Mouse (Mus musculus) myocyte (in vitro differentiated cells): ENCODE data around the gene Hist2h3b. TPM values are rescaled to one million over a fixed set of nuclear protein-coding genes. Genes with fewer than 3 reads are reported as not detected.
"Not testable (repeated sequence)": the region's sequence is repeated elsewhere in the genome, so short reads cannot be mapped to it uniquely, and the experiment has no call there.

Experiments
- H3K27me3 ChIP-seq: one replicate; pipeline ENCODE4 v1.6.1; 2011; ENCODE audit not compliant: control insufficient read depth, insufficient read depth, insufficient read length
- H3K36me3 ChIP-seq: one replicate; pipeline ENCODE4 v1.6.1; 2011; ENCODE audit not compliant: control insufficient read depth, insufficient read depth
- H3K4me2 ChIP-seq: one replicate; pipeline ENCODE4 v1.6.1; 2011; ENCODE audit warnings: low read depth, control low read depth
- H3K4me3 ChIP-seq: one replicate; pipeline ENCODE4 v1.5.1; 2011; ENCODE audit warnings: mild to moderate bottlenecking, control low read depth, moderate library complexity
- H3K79me2 ChIP-seq: one replicate; pipeline ENCODE4 v1.6.1; 2011; ENCODE audit not compliant: control insufficient read depth, insufficient read depth
- H3ac ChIP-seq: one replicate; pipeline ENCODE4 v1.6.1; 2011; ENCODE audit not compliant: control insufficient read depth, insufficient read length
- CEBPB ChIP-seq: IDR thresholded peaks from 2 replicates; pipeline ENCODE4 v1.6.1; 2011; ENCODE audit warnings: mild to moderate bottlenecking, moderate library complexity; ENCODE audit not compliant: poor library complexity, insufficient read depth, severe bottlenecking
- E2F4 ChIP-seq: IDR thresholded peaks from one replicate; pipeline ENCODE4 v1.6.1; 2011; ENCODE audit warnings: mild to moderate bottlenecking, control low read depth, moderate library complexity; ENCODE audit not compliant: insufficient read depth
- MAX ChIP-seq: IDR thresholded peaks from one replicate; pipeline ENCODE4 v1.6.1; 2011; ENCODE audit warnings: low read depth, mild to moderate bottlenecking, control low read depth
- MYOD1 ChIP-seq, 3 experiments: IDR thresholded peaks; one replicate each; pipeline ENCODE4 v1.6.1; 2011; ENCODE audit warnings: control low read depth in 2 of 3, low read depth in 2 of 3, mild to moderate bottlenecking in 2 of 3, moderate library complexity in 1 of 3; ENCODE audit not compliant: insufficient read length in 2 of 3, control insufficient read depth in 1 of 3
- MYOG ChIP-seq, 3 experiments: IDR thresholded peaks; one replicate each; pipeline ENCODE4 v1.6.1; 2011; ENCODE audit warnings: control low read depth in 2 of 3, low read depth in 2 of 3, mild to moderate bottlenecking in 2 of 3; ENCODE audit not compliant: insufficient read length in 2 of 3, control insufficient read depth in 1 of 3, insufficient read depth in 1 of 3
- POLR2A ChIP-seq: IDR thresholded peaks from one replicate; pipeline ENCODE4 v1.6.1; 2011; ENCODE audit warnings: low read depth, mild to moderate bottlenecking, control low read depth, moderate library complexity; ENCODE audit not compliant: insufficient read length
- POLR2AphosphoS2 ChIP-seq: IDR thresholded peaks from one replicate; pipeline ENCODE4 v1.6.1; 2011; ENCODE audit warnings: low read depth, control low read depth; ENCODE audit not compliant: insufficient read length
- REST ChIP-seq: IDR thresholded peaks from one replicate; pipeline ENCODE4 v1.6.1; 2011; ENCODE audit warnings: mild to moderate bottlenecking, control low read depth, moderate library complexity; ENCODE audit not compliant: insufficient read depth, insufficient read length
- SRF ChIP-seq: IDR thresholded peaks from one replicate; pipeline ENCODE4 v1.6.1; 2011; ENCODE audit warnings: low read depth; ENCODE audit not compliant: control insufficient read depth, insufficient read length
- TCF12 ChIP-seq: IDR thresholded peaks from one replicate; pipeline ENCODE4 v1.6.1; 2011; ENCODE audit warnings: mild to moderate bottlenecking, control low read depth; ENCODE audit not compliant: poor library complexity, insufficient read depth, severe bottlenecking
- TCF3 ChIP-seq: IDR thresholded peaks from one replicate; pipeline ENCODE4 v1.6.1; 2011; ENCODE audit warnings: low read depth, control low read depth; ENCODE audit not compliant: insufficient read length
- USF1 ChIP-seq: IDR thresholded peaks from one replicate; pipeline ENCODE4 v1.6.1; 2011; ENCODE audit warnings: low read depth, mild to moderate bottlenecking, control low read depth, moderate library complexity
- polyA plus RNA-seq: library from polyadenylated mRNA; unstranded; fragments of >200 nt; fragmentation: generic; extraction: Trizol; gene quantifications from one replicate; pipeline ENCODE4 v1.2.1, GENCODE M21; 2012; ENCODE audit warnings: missing spikeins

Hist2h3b gene
- polyA plus RNA-seq, 1 experiment = 1.1 TPM

DNA sequence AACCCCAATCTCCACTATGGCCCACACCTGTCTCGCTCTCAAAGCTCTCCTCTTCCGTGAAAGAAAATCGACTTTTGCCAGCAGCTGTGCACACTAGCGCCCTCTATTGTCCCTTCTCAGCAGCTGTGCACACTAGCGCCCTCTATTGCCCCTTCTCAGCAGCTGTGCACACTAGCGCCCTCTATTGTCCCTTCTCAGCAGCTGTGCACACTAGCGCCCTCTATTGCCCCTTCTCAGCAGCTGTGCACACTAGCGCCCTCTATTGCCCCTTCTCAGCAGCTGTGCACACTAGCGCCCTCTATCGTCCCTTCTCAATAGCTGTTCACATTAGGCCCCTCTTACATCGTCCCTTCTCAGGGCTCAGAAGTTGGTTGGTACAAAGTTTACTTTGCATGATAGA lies 18.9 kb downstream of the Hist2h3b start:
- peaks cover 10% of the 10 kb centered on the region for H3K27me3 ChIP-seq
- H3K36me3 ChIP-seq, H3K79me2 ChIP-seq, H3K4me2 ChIP-seq, H3K4me3 ChIP-seq, H3ac ChIP-seq: not testable (repeated sequence)
- peak in 1 of 3 experiments; percentile 48 for TF ChIP-seq MYOG (IDR thresholded peaks at IDR 0.05; ENCODE audit: control insufficient read depth in 1 of 3, insufficient read depth in 1 of 3, insufficient read length in 2 of 3, low read depth in 2 of 3)

DNA sequence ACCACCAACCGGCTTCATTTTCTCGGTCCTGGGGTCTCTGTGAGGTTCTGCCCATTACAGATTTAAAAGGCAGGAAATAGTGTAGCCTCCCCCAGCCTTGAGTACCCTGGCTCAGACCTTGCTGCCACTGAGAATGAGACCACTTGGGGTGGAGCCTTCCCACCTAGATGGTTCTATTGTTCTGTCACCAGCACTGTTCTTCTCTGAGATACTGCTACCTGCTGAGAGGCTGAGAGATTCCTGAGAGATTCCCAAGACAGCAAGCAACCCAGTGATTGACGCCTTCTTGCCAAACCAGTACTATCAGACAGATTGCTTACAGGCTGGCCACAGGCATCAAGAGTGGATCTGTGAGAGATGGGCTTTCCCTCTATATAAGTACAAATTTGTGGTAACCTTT lies 20.7 kb downstream of the Hist2h3b start:
- TF ChIP-seq MYOG (IDR thresholded peaks at IDR 0.05; ENCODE audit: control insufficient read depth in 1 of 3, insufficient read depth in 1 of 3, insufficient read length in 2 of 3, low read depth in 2 of 3) (no peak), MAX (no peak), POLR2A (no peak)
- H3K27me3 ChIP-seq = no peaks in the 10 kb centered on the region
- no peaks in the 10 kb centered on the region for H3K36me3 ChIP-seq
- no peak overlapping the region for H3ac ChIP-seq
- H3K4me2 ChIP-seq = no peak overlapping the region
- H3K4me3 ChIP-seq = no peak overlapping the region
- no peaks in the 10 kb centered on the region for H3K79me2 ChIP-seq

DNA sequence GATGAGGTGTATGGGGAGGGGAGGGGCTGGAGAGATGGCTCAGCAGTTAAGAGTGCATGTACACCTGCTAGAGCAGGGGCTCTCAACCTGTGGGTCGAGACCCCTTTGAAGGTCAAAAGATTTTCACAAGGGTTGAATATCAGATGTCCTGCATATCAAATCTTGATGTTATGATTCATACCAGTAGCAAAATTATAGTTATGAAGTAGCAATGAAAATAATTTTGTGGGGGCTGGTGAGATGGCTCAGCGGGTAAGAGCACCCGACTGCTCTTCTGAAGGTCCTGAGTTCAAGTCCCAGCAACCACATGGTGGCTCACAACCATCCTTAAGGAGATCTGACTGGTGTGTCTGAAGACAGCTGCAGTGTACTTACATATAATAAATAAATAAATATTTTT lies 22.3 kb downstream of the Hist2h3b start:
- not testable (repeated sequence) for H3ac ChIP-seq, H3K79me2 ChIP-seq, H3K27me3 ChIP-seq, H3K4me2 ChIP-seq, H3K4me3 ChIP-seq, H3K36me3 ChIP-seq

DNA sequence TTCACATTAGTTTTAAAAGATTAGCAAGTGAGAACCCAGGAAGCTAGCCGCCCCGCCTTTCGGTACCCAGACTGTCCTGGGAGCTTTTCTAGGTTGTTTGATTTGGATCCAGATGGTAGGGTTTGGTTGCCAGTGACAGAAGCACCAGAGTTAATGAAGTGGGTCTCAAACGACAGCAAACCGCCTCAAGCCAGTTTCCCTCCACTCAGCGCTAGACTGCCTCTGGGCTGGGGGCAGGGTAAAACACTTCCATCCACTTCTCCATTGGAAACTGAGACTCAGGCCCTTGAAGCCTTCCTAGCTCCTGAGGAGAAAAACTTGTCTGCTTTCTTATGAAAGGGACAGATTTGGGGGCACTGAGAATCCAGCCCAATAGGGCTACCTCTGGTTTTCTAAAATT lies 24.2 kb downstream of the Hist2h3b start:
- TF ChIP-seq MYOD1 (IDR thresholded peaks at IDR 0.05; ENCODE audit: control insufficient read depth in 1 of 3, insufficient read length in 2 of 3, low read depth in 2 of 3) (no peak), MYOG (IDR thresholded peaks at IDR 0.05; ENCODE audit: control insufficient read depth in 1 of 3, insufficient read depth in 1 of 3, insufficient read length in 2 of 3, low read depth in 2 of 3) (no peak), CEBPB (no peak), SRF (no peak), POLR2AphosphoS2 (no peak), TCF3 (no peak), TCF12 (no peak), MAX (no peak), E2F4 (no peak), REST (no peak), POLR2A (no peak), USF1 (no peak)
- Histone ChIP-seq H3ac (no peak overlapping the region), H3K27me3 (no peaks in the 10 kb centered on the region), H3K36me3 (no peaks in the 10 kb centered on the region), H3K79me2 (no peaks in the 10 kb centered on the region), H3K4me2 (no peak overlapping the region), H3K4me3 (no peak overlapping the region)

DNA sequence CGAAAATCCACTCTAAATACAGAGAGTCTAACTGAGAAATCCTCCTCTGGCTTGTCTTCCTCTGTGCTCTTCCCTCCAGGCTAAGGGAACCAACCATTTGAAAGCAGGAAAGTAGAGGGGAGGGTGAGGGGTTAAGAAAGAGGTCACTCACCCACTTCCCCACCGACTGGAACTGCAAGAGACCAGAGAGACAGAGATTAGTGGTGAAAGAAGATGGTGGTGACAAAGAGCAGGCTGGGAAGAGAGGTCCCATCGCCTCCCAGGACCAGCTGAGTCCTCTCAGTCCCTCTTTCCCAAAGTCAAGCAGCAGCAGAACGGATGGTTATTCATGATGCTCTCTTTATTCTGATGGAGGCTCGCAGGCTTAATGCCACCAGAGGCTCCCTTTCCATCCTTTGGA lies 24.9 kb downstream of the Hist2h3b start:
- Histone ChIP-seq H3K4me3 (no peak overlapping the region), H3K36me3 (no peaks in the 10 kb centered on the region), H3K4me2 (no peak overlapping the region), H3K79me2 (no peaks in the 10 kb centered on the region), H3ac (no peak overlapping the region), H3K27me3 (no peaks in the 10 kb centered on the region)
- TF ChIP-seq CEBPB (no peak), POLR2AphosphoS2 (no peak)

DNA sequence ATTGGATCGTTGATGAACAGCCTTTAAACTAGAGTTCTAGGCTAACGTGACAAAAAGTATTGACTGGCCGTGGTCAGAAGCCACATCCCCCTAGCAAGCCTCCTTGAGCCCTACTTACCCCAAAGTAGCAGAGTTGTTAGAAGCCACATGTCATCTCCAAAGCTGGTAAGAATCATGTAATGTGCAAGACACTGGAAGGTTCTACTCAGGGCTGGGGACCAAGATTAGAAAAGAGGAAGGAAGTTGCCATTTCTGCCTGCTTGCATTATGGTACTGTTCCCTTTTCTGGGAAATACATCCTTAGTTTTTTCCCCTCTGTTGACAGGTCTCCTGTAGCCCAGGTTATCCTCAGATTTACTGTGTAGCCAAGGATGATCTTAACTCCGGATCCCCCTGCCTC lies 25.3 kb downstream of the Hist2h3b start, which contains the start of gene Fcgr1:
Gene Fcgr1, minus strand, starts transcription at position 183 of the 400 bp plus-strand sequence.
- Histone ChIP-seq H3ac (no peak within 1 kb of the TSS), H3K27me3 (no peaks in the 10 kb centered on the region), H3K4me3 (no peak within 1 kb of the TSS), H3K36me3 (no peaks in the 10 kb centered on the region), H3K4me2 (no peak within 1 kb of the TSS), H3K79me2 (no peaks in the 10 kb centered on the region)
- no peak for TF ChIP-seq REST
- TF ChIP-seq MYOD1 (IDR thresholded peaks at IDR 0.05; ENCODE audit: control insufficient read depth in 1 of 3, insufficient read length in 2 of 3, low read depth in 2 of 3) = no peak
- TF ChIP-seq POLR2A = no peak
- TF ChIP-seq POLR2AphosphoS2 = no peak
- no peak for TF ChIP-seq TCF12
- TF ChIP-seq MAX = no peak
- TF ChIP-seq CEBPB = no peak
- no peak for TF ChIP-seq MYOG (IDR thresholded peaks at IDR 0.05; ENCODE audit: control insufficient read depth in 1 of 3, insufficient read depth in 1 of 3, insufficient read length in 2 of 3, low read depth in 2 of 3)
- no peak for TF ChIP-seq TCF3
